Mouse (Mus musculus) sigmoid colon, adult 10 weeks (tissue): Measurements from ENCODE around the gene Aldob. TPM values are rescaled to one million over a fixed set of nuclear protein-coding genes. Genes with fewer than 3 reads are reported as not detected.

ENCODE experiments used
- polyA plus RNA-seq: library from polyadenylated mRNA; stranded (reverse); fragments of 350-450 nt; fragmentation: Illumina TruSeq; extraction: RNeasy Lipid Tissue Mini Kit (QIAGEN cat#74804); gene quantifications from one replicate; pipeline ENCODE4 v1.2.3, GENCODE M21; 2014; ENCODE audit warnings: low read depth, low replicate concordance

Gene Aldob
- 159 TPM for polyA plus RNA-seq

DNA sequence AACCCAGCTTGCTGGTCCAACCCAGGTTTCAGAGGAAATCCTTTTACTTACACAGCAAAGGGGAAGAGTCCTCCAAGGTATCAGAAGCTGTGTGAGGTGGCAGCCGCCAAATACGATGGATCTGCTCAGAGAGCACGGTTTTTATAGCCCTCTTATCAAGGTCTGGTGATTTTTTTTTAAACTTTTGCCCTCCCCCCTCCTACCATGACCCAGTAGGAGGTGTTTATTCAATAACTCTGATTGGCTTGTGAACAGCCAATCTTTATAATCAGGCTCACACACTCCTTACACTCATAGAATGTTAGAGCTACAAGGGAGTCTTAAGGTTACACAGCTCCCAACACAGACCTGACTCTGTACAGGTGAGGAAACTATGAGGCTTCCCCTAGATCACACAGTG is at the start of gene Aldob:
Gene Aldob, minus strand, starts transcription at position 164 of the 400 bp plus-strand sequence.

DNA sequence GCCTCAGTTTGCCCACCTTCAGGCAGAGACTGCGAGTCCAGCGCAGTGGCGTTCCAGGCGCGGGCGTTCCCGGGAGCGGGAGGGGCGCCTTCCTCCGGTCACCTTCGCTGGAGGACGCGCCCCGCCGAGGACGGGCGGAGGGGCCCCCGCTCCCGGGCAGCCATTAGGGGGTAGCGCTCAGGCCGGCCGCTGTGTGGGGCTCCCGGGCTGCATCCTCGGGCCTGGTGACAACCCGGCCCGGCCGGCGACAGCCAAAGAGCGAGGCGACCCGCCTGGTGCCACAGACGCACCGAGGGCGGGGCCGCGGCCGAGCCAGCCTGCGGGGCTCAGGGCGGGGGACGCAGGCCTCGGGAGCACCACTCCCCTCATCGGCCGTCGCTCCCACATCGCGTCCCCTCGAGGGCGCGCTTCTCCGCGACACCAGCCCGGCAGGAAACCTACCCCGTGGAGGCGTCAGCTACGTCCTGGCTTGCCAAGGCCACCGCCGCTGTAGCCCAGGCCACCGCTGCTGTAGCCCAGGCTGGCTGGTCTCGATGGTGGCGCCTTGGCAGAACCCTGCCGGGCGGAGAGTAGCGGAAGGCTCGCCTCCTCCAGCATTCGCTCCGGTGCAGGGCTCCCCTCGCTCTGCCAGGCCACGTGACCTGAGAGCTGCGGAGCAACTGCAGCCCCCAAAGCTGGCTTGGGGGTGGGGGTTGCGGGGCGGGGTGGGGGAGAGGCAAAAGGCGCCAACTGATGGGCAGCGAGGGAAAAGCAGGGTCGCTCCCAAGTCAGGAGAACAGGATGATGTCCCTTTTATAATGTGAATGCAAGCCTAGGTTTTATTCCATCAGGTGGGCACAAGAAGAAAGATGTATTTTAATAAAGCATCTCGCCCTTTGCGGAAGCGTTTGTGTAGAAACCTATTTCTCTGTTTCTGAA is 48.1 kb upstream of the Aldob start, which contains the start of gene Tmem246:
Gene Tmem246, minus strand, starts transcription at position 694 of the 918 bp plus-strand sequence.

DNA sequence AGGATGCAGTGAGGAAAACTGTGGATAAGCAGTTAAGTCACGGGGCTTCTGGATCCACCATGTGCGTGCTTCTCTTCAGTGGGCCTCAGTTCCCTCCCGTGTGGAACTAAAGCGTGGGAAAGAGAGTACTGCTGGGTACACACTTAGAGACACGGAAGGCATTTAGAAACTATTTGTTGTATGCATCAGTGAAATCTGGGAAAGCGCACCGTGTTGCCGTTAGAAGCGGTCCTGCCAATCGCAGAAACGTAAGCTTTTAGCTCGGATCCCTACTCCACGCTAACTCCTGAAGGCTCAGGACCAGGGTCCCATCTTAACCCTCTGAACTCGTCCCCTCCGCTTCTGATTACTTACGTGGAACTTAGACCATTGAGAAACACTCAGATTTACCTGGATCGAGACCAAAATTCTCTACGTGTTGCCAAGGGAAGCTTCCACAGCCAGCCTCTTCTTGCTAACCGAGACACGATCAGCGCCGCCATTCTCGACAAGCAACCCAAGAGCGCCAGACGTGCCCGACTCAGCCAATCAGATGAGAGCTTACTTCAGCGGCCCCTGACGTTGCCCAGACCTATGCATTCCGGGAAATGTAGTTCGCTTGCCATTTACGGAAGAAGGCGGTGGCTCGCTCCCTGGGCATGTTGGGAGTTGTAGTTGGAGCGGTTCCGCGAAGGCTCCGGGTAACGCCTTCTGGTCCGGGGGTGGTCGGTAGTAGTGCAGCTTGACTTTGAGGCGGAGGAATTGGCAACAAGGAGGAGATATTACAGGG is 28.6 kb downstream of the Aldob start, which contains the start of the genes Mrpl50 and Zfp189:
Gene Mrpl50, minus strand, starts transcription at position 522 of the 769 bp plus-strand sequence.
Gene Zfp189, plus strand, starts transcription at position 605 of the 769 bp plus-strand sequence.

DNA sequence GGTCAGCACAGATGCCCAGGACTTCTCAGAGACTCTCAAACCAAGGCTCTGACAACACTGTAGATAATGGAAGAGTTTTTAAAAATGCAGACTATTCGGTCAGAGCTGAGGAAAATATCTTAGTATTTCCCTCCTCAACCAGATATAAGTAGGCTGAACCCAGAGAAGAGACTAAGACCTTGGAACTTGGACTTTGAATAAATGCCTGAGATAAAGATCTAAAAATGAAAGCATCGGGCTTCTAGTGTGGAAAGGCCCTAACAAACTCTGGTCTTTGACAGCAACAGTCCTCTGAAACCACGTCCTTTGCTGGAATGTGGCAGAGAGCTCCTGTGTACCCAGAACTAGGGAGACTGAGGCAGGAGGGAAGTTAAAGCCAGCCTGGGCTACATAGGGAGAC is 43.0 kb downstream of the Aldob start, which contains the start of gene Baat:
Gene Baat, minus strand, starts transcription at position 172 of the 400 bp plus-strand sequence.

Other genes starting within 250 kb of the Aldob start
- not detected for gene Acnat2, start 141.4 kb downstream of the Aldob start, polyA plus RNA-seq
- gene Acnat1, start 75.6 kb downstream of the Aldob start, polyA plus RNA-seq = 35.2 TPM
- 1.9 TPM for gene Baat, start 43.0 kb downstream of the Aldob start, polyA plus RNA-seq
- gene Mrpl50, start 28.5 kb downstream of the Aldob start, polyA plus RNA-seq = 94.1 TPM
- gene Zfp189, start 28.4 kb downstream of the Aldob start, polyA plus RNA-seq = 6.2 TPM
- 12.2 TPM for gene Tmem246, start 48.3 kb upstream of the Aldob start, polyA plus RNA-seq
- 78.3 TPM for gene Rnf20, start 82.5 kb upstream of the Aldob start, polyA plus RNA-seq
- not detected for gene Ppp3r2, start 132.5 kb upstream of the Aldob start, polyA plus RNA-seq